Mouse (Mus musculus) liver, embryonic 11.5 days (tissue): ENCODE measurements around the gene Hoxa1. TPM values are rescaled to one million over a fixed set of nuclear protein-coding genes. Genes with fewer than 3 reads are reported as not detected.

Source experiments
- ATAC-seq: fragments of 200-750 bp; cut with Nextera tagmentation; replicated peaks from 2 replicates; pipeline ENCODE4 v1.8.0; 2017; ENCODE audit warnings: moderate number of reproducible peaks, mild to moderate bottlenecking, moderate TSS enrichment, moderate library complexity; ENCODE audit not compliant: low FRiP score
- DNase-seq: peaks from one replicate; pipeline ENCODE4 v3.0.0-alpha.2; 2017; ENCODE audit warnings: low spot score
- H3K27ac ChIP-seq: fragments of 300-500 bp; sonication (generic); 2 replicates; pipeline ENCODE4 v1.5.1; 2014; ENCODE audit warnings: mild to moderate bottlenecking, low read depth, low read length, control low read depth
- H3K27me3 ChIP-seq: fragments of 300-500 bp; sonication (generic); replicated peaks from 2 replicates; pipeline ENCODE4 v1.6.1; 2014; ENCODE audit warnings: low read length, mixed read lengths; ENCODE audit not compliant: control insufficient read depth, insufficient read depth
- H3K36me3 ChIP-seq: fragments of 300-500 bp; sonication (generic); 2 replicates; pipeline ENCODE4 v1.6.1; 2014; ENCODE audit warnings: mild to moderate bottlenecking, low read length, moderate library complexity, mixed read lengths; ENCODE audit not compliant: control insufficient read depth, insufficient read depth
- H3K4me1 ChIP-seq: fragments of 300-500 bp; sonication (generic); replicated peaks from 2 replicates; pipeline ENCODE4 v1.6.1; 2014; ENCODE audit warnings: low read length, mixed read lengths; ENCODE audit not compliant: control insufficient read depth, insufficient read depth
- H3K4me2 ChIP-seq: fragments of 300-500 bp; sonication (generic); 2 replicates; pipeline ENCODE4 v1.6.1; 2014; ENCODE audit warnings: mild to moderate bottlenecking, control low read depth, moderate library complexity
- H3K4me3 ChIP-seq: fragments of 300-500 bp; sonication (generic); 2 replicates; pipeline ENCODE4 v1.5.1; 2014; ENCODE audit warnings: low read depth, low read length, control low read depth
- H3K9ac ChIP-seq: fragments of 300-500 bp; sonication (generic); 2 replicates; pipeline ENCODE4 v1.6.1; 2014; ENCODE audit warnings: low read depth, low read length, control low read depth
- H3K9me3 ChIP-seq: fragments of 300-500 bp; sonication (generic); 2 replicates; pipeline ENCODE4 v1.6.1; 2016; ENCODE audit warnings: low read length, inconsistent platforms, mixed read lengths; ENCODE audit not compliant: control insufficient read depth
- WGBS: fragments of 180-500 bp; shearing (Covaris S2); extraction: QIAGEN DNeasy Blood & Tissue Kit; methylation state at CpG from one replicate; pipeline ENCODE4 v1.1.7; 2014; 5-methylcytosine and 5-hydroxymethylcytosine counted together
- polyA plus RNA-seq: library from polyadenylated mRNA; unstranded; fragments of >200 nt; fragmentation: Nextera tagmentation; extraction: Ambion mirVana; gene quantifications from 2 replicates; pipeline ENCODE4 v1.2.1, GENCODE M21; 2014

The Hoxa1 gene
- polyA plus RNA-seq, 1 experiment from 2014 or later, result 2.6 TPM

GRCm38 (mm10) chr6:52177806-52178205 is 19.7 kb upstream of the Hoxa1 start:
- H3K4me1 ChIP-seq, result peaks cover 4% of the 10 kb centered on the region; the same call in 1 of the 2 replicates
- peak overlapping the region; percentile 64 for H3K4me2 ChIP-seq
- ATAC-seq (no peak), DNase-seq (no peak)
- H3K27me3 ChIP-seq, result peaks cover 97% of the 10 kb centered on the region
- WGBS, result 7% methylated on average over 9 of the region's 9 CpGs
- H3K4me3 ChIP-seq, result peak overlapping the region; percentile 46
- H3K9ac ChIP-seq, result peak overlapping the region; percentile 68
- H3K36me3 ChIP-seq, result no peaks in the 10 kb centered on the region
- H3K9me3 ChIP-seq, result no peaks in the 10 kb centered on the region
- peak overlapping the region; percentile 84 for H3K27ac ChIP-seq

GRCm38 (mm10) chr6:52177061-52177735 is 19.1 kb upstream of the Hoxa1 start, which contains the start of gene 5730596B20Rik:
5730596B20Rik (plus strand) TSS chr6:52177498.
- DNase-seq (no peak), ATAC-seq (no peak)
- Histone ChIP-seq H3K4me1 (peaks cover 7% of the 10 kb centered on the region; the same call in 1 of the 2 replicates), H3K4me2 (peak within 1 kb of the TSS; percentile 64), H3K36me3 (no peaks in the 10 kb centered on the region), H3K9ac (peak within 1 kb of the TSS; percentile 68), H3K27ac (peak within 1 kb of the TSS; percentile 84), H3K4me3 (peak within 1 kb of the TSS; percentile 46), H3K27me3 (peaks cover 99% of the 10 kb centered on the region), H3K9me3 (no peaks in the 10 kb centered on the region)
- WGBS, result under 1% methylated on average over 36 of the region's 36 CpGs

- H3K4me3 ChIP-seq, result peak overlapping the region; percentile 46
- H3K9me3 ChIP-seq, result no peaks in the 10 kb centered on the region
- H3K9ac ChIP-seq, result peak overlapping the region; percentile 68
- H3K4me2 ChIP-seq, result peak overlapping the region; percentile 64
- no peak for ATAC-seq
- peaks cover 5% of the 10 kb centered on the region; the same call in 1 of the 2 replicates for H3K4me1 ChIP-seq
- H3K27me3 ChIP-seq, result peaks cover 99% of the 10 kb centered on the region
- no peaks in the 10 kb centered on the region for H3K36me3 ChIP-seq
- 2% methylated on average over 6 of the region's 6 CpGs for WGBS
- peak overlapping the region; percentile 84 for H3K27ac ChIP-seq
- DNase-seq, result no peak
Measured at GRCm38 (mm10) chr6:52176391-52176790, 18.3 kb upstream of the Hoxa1 start.

GRCm38 (mm10) chr6:52175864-52176263 is 17.7 kb upstream of the Hoxa1 start:
- Histone ChIP-seq H3K27me3 (peaks cover 99% of the 10 kb centered on the region), H3K27ac (peak overlapping the region; percentile 84), H3K9ac (peak overlapping the region; percentile 68; the same call in 1 of the 2 replicates), H3K9me3 (no peaks in the 10 kb centered on the region), H3K36me3 (no peaks in the 10 kb centered on the region), H3K4me1 (peaks cover 5% of the 10 kb centered on the region; the same call in 1 of the 2 replicates), H3K4me3 (peak overlapping the region; percentile 46), H3K4me2 (peak overlapping the region; percentile 64)
- DNase-seq (peak; percentile 60), ATAC-seq (no peak; the same call in 1 of the 2 replicates)
- WGBS, result 0% methylated on average over 9 of the region's 35 CpGs

GRCm38 (mm10) chr6:52174968-52175751 is 17.0 kb upstream of the Hoxa1 start:
- no peaks in the 10 kb centered on the region for H3K36me3 ChIP-seq
- H3K9ac ChIP-seq, result peak overlapping the region; percentile 68
- ATAC-seq (no peak), DNase-seq (peak; percentile 69)
- no peaks in the 10 kb centered on the region for H3K9me3 ChIP-seq
- peak overlapping the region; percentile 64 for H3K4me2 ChIP-seq
- peak overlapping the region; percentile 84 for H3K27ac ChIP-seq
- WGBS, result 1% methylated on average over 41 of the region's 41 CpGs
- H3K4me1 ChIP-seq, result peaks cover 8% of the 10 kb centered on the region
- peaks cover 99% of the 10 kb centered on the region for H3K27me3 ChIP-seq
- peak overlapping the region; percentile 46 for H3K4me3 ChIP-seq

GRCm38 (mm10) chr6:52173648-52174047 is 15.5 kb upstream of the Hoxa1 start:
- Histone ChIP-seq H3K9me3 (no peaks in the 10 kb centered on the region), H3K4me1 (peaks cover 16% of the 10 kb centered on the region), H3K4me2 (peak overlapping the region; percentile 58), H3K36me3 (no peaks in the 10 kb centered on the region), H3K4me3 (peak overlapping the region; percentile 17; the same call in 1 of the 2 replicates), H3K27ac (peak overlapping the region; percentile 62; the same call in 1 of the 2 replicates), H3K27me3 (peaks cover 97% of the 10 kb centered on the region), H3K9ac (no peak overlapping the region)
- 3% methylated on average over 4 of the region's 4 CpGs for WGBS
- ATAC-seq (no peak), DNase-seq (peak; percentile 28)

- ATAC-seq, result 0 out of 2 replicates have a peak, but pooled peaks have one; percentile 46
- WGBS, result 1% methylated on average over 35 of the region's 35 CpGs
- Histone ChIP-seq H3K27ac (peak overlapping the region; percentile 74), H3K9ac (peak overlapping the region; percentile 44), H3K36me3 (no peaks in the 10 kb centered on the region), H3K4me1 (peaks cover 17% of the 10 kb centered on the region), H3K27me3 (peaks cover 97% of the 10 kb centered on the region), H3K9me3 (no peaks in the 10 kb centered on the region), H3K4me3 (peak overlapping the region; percentile 36), H3K4me2 (peak overlapping the region; percentile 58)
- DNase-seq, result peak; percentile 87
Measured at GRCm38 (mm10) chr6:52172501-52172900, 14.4 kb upstream of the Hoxa1 start.

- no peaks in the 10 kb centered on the region for H3K36me3 ChIP-seq
- ATAC-seq (no peak), DNase-seq (peak; percentile 40)
- WGBS, result 19% methylated on average over 7 of the region's 7 CpGs
- H3K9ac ChIP-seq, result peak overlapping the region; percentile 44; the same call in 1 of the 2 replicates
- peaks cover 97% of the 10 kb centered on the region for H3K27me3 ChIP-seq
- H3K4me3 ChIP-seq, result peak overlapping the region; percentile 36
- H3K9me3 ChIP-seq, result no peaks in the 10 kb centered on the region
- peak overlapping the region; percentile 74 for H3K27ac ChIP-seq
- H3K4me2 ChIP-seq, result peak overlapping the region; percentile 58
- H3K4me1 ChIP-seq, result peaks cover 17% of the 10 kb centered on the region
Measured at GRCm38 (mm10) chr6:52171938-52172337, 13.8 kb upstream of the Hoxa1 start.
